Mouse (Mus musculus) G1E (cell line): ENCODE measurements at regions not wholly inside any gene's neighbourhood (a gene's known extent, or its start where the extent isn't known, plus 50 kb on each side); places are given as distances from the start of the nearest gene placed in this dataset.

Experiments used
- ATAC-seq: 2 replicates; pipeline ENCODE4 v1.8.0; 2016; ENCODE audit warnings: mild to moderate bottlenecking; ENCODE audit not compliant: insufficient number of reproducible peaks, poor library complexity, low FRiP score, severe bottlenecking; ENCODE audit errors: extremely low read depth
- DNase-seq: peaks from one replicate; pipeline ENCODE4 v3.0.0; 2012; ENCODE audit warnings: low spot score
- H3K27me3 ChIP-seq: 2 replicates; pipeline ENCODE4 v1.6.1; 2012; ENCODE audit warnings: mild to moderate bottlenecking, low read length, inconsistent platforms; ENCODE audit not compliant: insufficient read depth
- H3K36me3 ChIP-seq: replicated peaks from 2 replicates; pipeline ENCODE3; 2012; ENCODE audit warnings: mild to moderate bottlenecking, inconsistent platforms
- H3K4me1 ChIP-seq: 2 replicates; pipeline ENCODE4 v1.6.1; 2012; ENCODE audit warnings: low read depth, low read length, inconsistent platforms, mixed read lengths; ENCODE audit not compliant: insufficient read depth
- H3K4me3 ChIP-seq: 2 replicates; pipeline ENCODE4 v1.5.1; 2012; ENCODE audit warnings: low read depth, mild to moderate bottlenecking, inconsistent platforms, low read length, moderate library complexity, mixed read lengths
- H3K9me3 ChIP-seq: replicated peaks from 2 replicates; pipeline ENCODE4 v1.6.1; 2012; ENCODE audit warnings: inconsistent platforms
- CTCF ChIP-seq: IDR thresholded peaks from 2 replicates; pipeline ENCODE4 v1.5.1; 2012; ENCODE audit warnings: low read depth, low read length, inconsistent platforms, mixed read lengths
- GATA1 ChIP-seq: IDR thresholded peaks from 2 replicates; pipeline ENCODE4 v1.6.1; 2012; ENCODE audit warnings: borderline replicate concordance, low read length, inconsistent platforms, mixed read lengths
- GATA2 ChIP-seq: IDR thresholded peaks from 2 replicates; pipeline ENCODE4 v1.6.1; 2012; ENCODE audit warnings: low read depth, low read length, inconsistent platforms, borderline replicate concordance
- POLR2AphosphoS5 ChIP-seq: IDR thresholded peaks from 2 replicates; pipeline ENCODE4 v1.6.1; 2012; ENCODE audit warnings: low read depth, low read length, inconsistent platforms; ENCODE audit not compliant: insufficient replicate concordance
- TAL1 ChIP-seq: conservative IDR thresholded peaks from 2 replicates; pipeline ENCODE4 v1.6.1; 2012; ENCODE audit warnings: low read depth, low read length, inconsistent platforms, mixed read lengths

DNA sequence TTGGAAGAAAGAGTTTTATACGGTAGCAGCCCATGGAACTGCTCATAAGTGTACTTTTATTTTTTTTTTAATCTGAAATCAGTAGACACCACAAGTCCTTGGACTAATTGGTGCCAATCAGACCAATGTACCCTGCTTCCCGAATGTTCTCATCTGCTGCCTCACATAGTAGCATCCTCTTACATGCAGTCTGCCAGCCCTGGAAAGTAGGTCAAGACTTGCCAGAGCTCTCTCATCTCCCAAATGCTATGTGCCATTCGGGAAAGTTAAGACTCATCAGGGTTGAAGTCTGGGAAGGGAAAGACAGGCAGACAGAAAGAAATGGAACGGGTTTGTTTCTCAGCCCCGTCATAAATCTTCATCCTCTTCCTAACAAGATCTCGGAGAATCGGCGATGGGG, 115.2 kb upstream of the Rbms3 start:
- no peaks in the 10 kb centered on the region for H3K4me1 ChIP-seq
- peaks cover 69% of the 10 kb centered on the region for H3K9me3 ChIP-seq
- H3K27me3 ChIP-seq, result no peaks in the 10 kb centered on the region
- TF ChIP-seq GATA1 (no peak), GATA2 (no peak), TAL1 (no peak), POLR2AphosphoS5 (no peak), CTCF (no peak)
- no peaks in the 10 kb centered on the region for H3K36me3 ChIP-seq
- ATAC-seq (no peak), DNase-seq (no peak)
- H3K4me3 ChIP-seq, result no peak overlapping the region

DNA sequence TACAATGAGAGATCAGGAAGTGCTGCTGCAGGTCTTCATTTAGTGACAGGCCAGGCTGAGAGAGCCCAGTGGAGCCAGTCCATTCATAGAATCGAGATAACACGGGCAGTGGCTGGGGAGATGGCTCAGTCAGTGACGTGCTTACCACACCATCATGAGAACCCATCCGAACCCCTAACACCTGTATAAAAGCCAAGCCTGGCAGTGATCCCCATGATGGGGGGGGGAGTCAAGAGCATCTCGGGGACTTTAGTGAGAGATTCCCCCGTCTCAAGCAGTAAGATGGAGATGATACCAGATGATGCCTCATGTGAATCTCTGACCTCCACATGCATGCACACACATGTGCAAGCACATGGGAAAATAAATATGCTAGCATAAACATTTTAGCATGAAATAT, 99.7 kb upstream of the Rbms3 start:
- peaks cover 49% of the 10 kb centered on the region for H3K9me3 ChIP-seq
- H3K27me3 ChIP-seq, result no peaks in the 10 kb centered on the region
- H3K36me3 ChIP-seq, result no peaks in the 10 kb centered on the region
- ATAC-seq (no peak), DNase-seq (no peak)
- H3K4me3 ChIP-seq, result no peak overlapping the region
- no peaks in the 10 kb centered on the region for H3K4me1 ChIP-seq
- TF ChIP-seq GATA2, result no peak
- TF ChIP-seq GATA1, result no peak
- no peak for TF ChIP-seq POLR2AphosphoS5
- TF ChIP-seq CTCF, result no peak
- TF ChIP-seq TAL1, result no peak

DNA sequence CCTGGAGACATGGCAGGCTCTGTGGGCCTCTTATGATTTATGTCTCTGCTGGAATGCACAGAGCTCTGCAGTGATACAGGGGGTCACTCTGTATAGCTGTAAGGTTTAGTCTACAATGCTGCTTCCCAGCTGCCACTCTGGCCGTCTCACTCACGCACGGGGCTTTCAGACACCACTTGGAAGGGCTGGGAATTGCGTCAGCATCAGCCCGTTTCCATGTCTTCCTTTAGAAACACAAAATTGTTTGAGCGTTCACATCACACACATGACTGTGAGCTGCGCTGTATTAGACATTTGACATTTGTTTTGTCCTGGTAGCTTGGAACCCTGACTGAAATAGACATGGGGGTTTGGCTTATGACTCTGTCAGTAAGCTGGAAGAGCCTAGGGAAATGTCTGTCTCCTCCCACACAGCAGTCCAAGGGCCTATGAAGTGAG, 90.5 kb upstream of the Rbms3 start:
- ATAC-seq, result no peak
- no peaks in the 10 kb centered on the region for H3K27me3 ChIP-seq
- DNase-seq, result no peak
- H3K9me3 ChIP-seq, result peaks cover 73% of the 10 kb centered on the region
- H3K36me3 ChIP-seq, result no peaks in the 10 kb centered on the region
- no peak for TF ChIP-seq GATA1
- H3K4me1 ChIP-seq, result no peaks in the 10 kb centered on the region
- H3K4me3 ChIP-seq, result no peak overlapping the region

- H3K4me1 ChIP-seq, result no peaks in the 10 kb centered on the region
- no peaks in the 10 kb centered on the region for H3K36me3 ChIP-seq
- ATAC-seq (no peak), DNase-seq (no peak)
- no peaks in the 10 kb centered on the region for H3K27me3 ChIP-seq
- no peak overlapping the region for H3K4me3 ChIP-seq
- H3K9me3 ChIP-seq, result peaks cover 74% of the 10 kb centered on the region
- TF ChIP-seq TAL1 (no peak), POLR2AphosphoS5 (no peak), GATA1 (no peak), CTCF (no peak), GATA2 (no peak)
Measured at GRCm38 (mm10) chr9:117717346-117717745, 87.6 kb upstream of the Rbms3 start.

GRCm38 (mm10) chr9:117716476-117716875, 86.8 kb upstream of the Rbms3 start:
- TF ChIP-seq GATA2 (no peak), TAL1 (no peak), CTCF (no peak), GATA1 (no peak), POLR2AphosphoS5 (no peak)
- DNase-seq, result no peak
- peaks cover 74% of the 10 kb centered on the region for H3K9me3 ChIP-seq
- H3K4me1 ChIP-seq, result no peaks in the 10 kb centered on the region
- H3K36me3 ChIP-seq, result no peaks in the 10 kb centered on the region
- H3K4me3 ChIP-seq, result no peak overlapping the region
- ATAC-seq, result no peak
- no peaks in the 10 kb centered on the region for H3K27me3 ChIP-seq

GRCm38 (mm10) chr9:117714741-117715675, 85.3 kb upstream of the Rbms3 start:
- no peak for DNase-seq
- Histone ChIP-seq H3K4me3 (no peak overlapping the region), H3K27me3 (no peaks in the 10 kb centered on the region), H3K4me1 (no peaks in the 10 kb centered on the region), H3K9me3 (peaks cover 78% of the 10 kb centered on the region), H3K36me3 (no peaks in the 10 kb centered on the region)
- TF ChIP-seq GATA2 (no peak), POLR2AphosphoS5 (no peak), GATA1 (no peak), TAL1 (no peak)
- no peak for ATAC-seq
